Mouse (Mus musculus): ENCODE measurements around the gene Uri1. TPM values are rescaled to one million over a fixed set of nuclear protein-coding genes. Genes with fewer than 3 reads are reported as not detected.

Uri1 gene
- polyA plus RNA-seq, 2 experiments from 2014 or later: 14.7 to 20.8 TPM

DNA sequence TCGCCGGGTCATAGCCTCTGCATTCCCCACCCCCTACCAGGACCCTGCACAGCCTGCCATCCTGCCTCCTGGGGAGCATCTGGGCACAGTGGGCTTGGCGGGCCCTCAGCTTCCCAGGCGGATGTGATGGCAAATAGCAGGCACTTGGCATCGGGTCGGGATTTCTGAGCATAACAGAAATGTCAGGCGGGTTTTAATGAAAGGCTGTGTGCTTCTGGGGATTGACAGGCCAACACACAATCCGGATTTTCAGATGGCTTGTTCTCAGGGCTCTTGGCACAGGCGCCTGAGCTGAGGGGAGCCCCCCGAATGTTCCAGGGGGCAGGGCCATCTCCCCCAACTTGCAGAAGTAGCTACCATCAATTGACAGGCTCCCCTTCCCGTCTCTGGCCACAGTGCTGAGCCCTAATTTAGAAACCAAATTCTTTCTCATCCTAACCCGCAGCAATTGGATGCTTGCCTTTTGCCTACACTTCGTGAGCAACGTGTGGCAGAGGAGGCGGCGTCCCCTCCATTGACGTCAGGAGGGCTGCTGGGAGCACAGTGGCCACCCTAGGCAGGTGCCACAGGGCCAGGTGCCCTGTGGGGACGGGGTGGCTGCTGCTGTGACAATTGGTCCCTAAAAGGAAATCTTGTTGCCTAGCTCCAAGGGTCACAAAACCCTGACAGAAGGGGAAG is 106.5 kb downstream of the Uri1 start:
- no peak for ATAC-seq

DNA sequence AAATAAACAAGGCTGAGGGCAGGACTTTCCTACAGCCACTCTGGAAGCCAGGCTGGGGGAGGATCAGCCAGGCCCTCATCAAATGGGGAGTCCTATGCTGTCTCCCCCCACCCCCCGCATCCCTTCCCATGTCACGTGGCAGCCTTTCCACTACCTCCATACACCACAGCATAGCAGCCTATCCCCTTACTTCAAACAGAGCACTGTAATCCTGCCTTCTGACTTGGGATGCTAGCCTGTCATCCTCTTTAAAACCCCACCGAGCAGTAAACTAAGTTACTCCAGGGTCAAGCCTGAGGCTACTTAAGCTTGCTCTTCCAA is 111.6 kb downstream of the Uri1 start:
- ATAC-seq: no peak

DNA sequence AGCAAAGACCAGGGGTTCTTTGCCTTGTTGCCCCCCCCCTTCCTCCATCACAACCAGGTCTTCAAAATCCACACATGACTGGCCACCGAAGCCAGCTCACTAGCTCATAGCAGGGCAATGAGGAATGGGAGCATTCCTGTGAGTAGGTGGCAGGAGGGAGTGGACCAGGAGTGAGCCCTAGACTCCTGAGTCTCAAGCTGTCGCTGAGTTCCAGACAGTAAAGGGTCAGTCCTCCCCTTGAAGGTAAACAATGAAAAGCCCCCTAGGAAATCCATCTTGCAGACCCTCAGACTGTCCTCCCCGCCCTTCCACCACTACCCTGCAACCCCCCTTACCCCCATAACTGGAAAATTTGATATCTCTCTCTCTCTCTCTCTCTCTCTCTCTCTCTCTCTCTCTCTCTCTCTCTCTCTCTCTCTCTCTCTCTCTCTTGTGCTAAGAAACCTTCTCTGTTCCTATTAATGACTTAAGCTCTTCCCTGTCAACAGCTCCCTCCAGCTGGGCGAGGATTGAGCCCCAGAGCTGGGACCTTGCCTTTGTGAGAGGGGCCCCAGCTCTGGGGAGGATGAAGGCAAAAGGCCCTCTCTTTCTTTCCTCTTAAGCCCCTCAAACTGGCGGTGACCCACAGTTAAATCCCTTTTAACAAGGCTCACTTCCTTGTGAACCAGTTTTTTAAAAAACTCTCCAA is 112.1 kb downstream of the Uri1 start:
- ATAC-seq: no peak

DNA sequence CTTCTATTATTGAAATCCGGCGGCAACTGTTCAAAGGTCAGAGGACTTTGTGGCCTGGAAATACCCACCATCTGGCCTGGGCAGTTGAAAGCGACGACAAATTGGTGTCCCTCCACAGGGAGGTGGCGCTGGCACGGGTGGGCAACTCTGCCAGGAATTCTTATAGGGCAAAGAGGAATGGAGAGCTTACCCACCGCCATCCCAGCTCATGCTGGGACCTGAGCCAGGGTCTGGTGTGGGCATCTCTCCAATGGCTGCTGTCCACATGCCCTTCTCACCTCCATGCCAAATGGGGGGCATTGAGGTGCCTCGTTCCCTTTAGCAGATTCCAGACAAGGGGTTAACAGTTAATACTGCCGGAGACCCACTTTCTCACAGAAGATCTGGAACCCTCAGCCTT is 113.2 kb downstream of the Uri1 start:
- ATAC-seq: no peak

Other genes starting within 250 kb of the Uri1 start
- under 1 TPM in 1 of 2 experiments, not detected in 1; 0.42 TPM for gene Zfp536, start 249.9 kb downstream of the Uri1 start, polyA plus RNA-seq (2017; shearing (Covaris generic))
- 1 to 10 TPM; 3.3 to 3.5 TPM for gene Ccne1, start 84.0 kb upstream of the Uri1 start, polyA plus RNA-seq (2017; shearing (Covaris generic))
- gene 1600014C10Rik, start 159.7 kb upstream of the Uri1 start, polyA plus RNA-seq (2017; shearing (Covaris generic)): 100 to 1,000 TPM; 152 to 193 TPM
- under 1 TPM; 0.37 to 0.39 TPM for gene Plekhf1, start 204.5 kb upstream of the Uri1 start, polyA plus RNA-seq (2017; shearing (Covaris generic))
- gene Pop4, start 247.9 kb upstream of the Uri1 start, polyA plus RNA-seq (2017; shearing (Covaris generic)): 10 to 100 TPM; 28.1 to 28.4 TPM

Data from CD4-positive, CD25-positive, alpha-beta regulatory T cell, adult 4 months (primary cell).